Mouse (Mus musculus): ENCODE results near the gene Stk32c. TPM values are rescaled to one million over a fixed set of nuclear protein-coding genes. Genes with fewer than 3 reads are reported as not detected.

Stk32c gene
- polyA plus RNA-seq, 1 experiment from 2014 or later: 0.11 TPM

GRCm38 (mm10) chr7:139252566-139252965 lies 39.5 kb upstream of the Stk32c start:
- WGBS: 71% methylated on average over 7 of the region's 7 CpGs
- Histone ChIP-seq H3K4me3 (ENCODE audit: low read depth, low read length) (no peak overlapping the region), H3K36me3 (ENCODE audit: control insufficient read depth, insufficient read depth, low read length) (peaks cover 12% of the 10 kb centered on the region), H3K9ac (ENCODE audit: low read length) (peak overlapping the region; percentile 53; the same call in 1 of the 2 replicates), H3K27ac (replicated peaks) (peak overlapping the region; percentile 95), H3K4me1 (replicated peaks; ENCODE audit: control insufficient read depth, insufficient read depth) (peaks cover 39% of the 10 kb centered on the region), H3K27me3 (ENCODE audit: control insufficient read depth, insufficient read depth, low read length) (no peaks in the 10 kb centered on the region), H3K9me3 (ENCODE audit: control insufficient read depth, low read length) (no peaks in the 10 kb centered on the region), H3K4me2 (replicated peaks; ENCODE audit: low read depth) (peak overlapping the region; percentile 8; the same call in 1 of the 2 replicates)
- TF ChIP-seq EP300 (optimal IDR thresholded peaks at IDR 0.05): no peak
- TF ChIP-seq CTCF (IDR thresholded peaks at IDR 0.05; ENCODE audit: low read depth): no peak
- DNase-seq (ENCODE audit: low spot score) (no peak), ATAC-seq (ENCODE audit: low FRiP score, low TSS enrichment) (no peak)

GRCm38 (mm10) chr7:139251881-139252301 lies 38.8 kb upstream of the Stk32c start:
- Histone ChIP-seq H3K27me3 (ENCODE audit: control insufficient read depth, insufficient read depth, low read length) (no peaks in the 10 kb centered on the region), H3K4me2 (replicated peaks; ENCODE audit: low read depth) (peak overlapping the region; percentile 8; the same call in 1 of the 2 replicates), H3K9ac (ENCODE audit: low read length) (peak overlapping the region; percentile 27; the same call in 1 of the 2 replicates), H3K36me3 (ENCODE audit: control insufficient read depth, insufficient read depth, low read length) (peaks cover 12% of the 10 kb centered on the region), H3K27ac (replicated peaks) (peak overlapping the region; percentile 95), H3K4me1 (replicated peaks; ENCODE audit: control insufficient read depth, insufficient read depth) (peaks cover 45% of the 10 kb centered on the region), H3K4me3 (ENCODE audit: low read depth, low read length) (no peak overlapping the region), H3K9me3 (ENCODE audit: control insufficient read depth, low read length) (no peaks in the 10 kb centered on the region)
- TF ChIP-seq CTCF (IDR thresholded peaks at IDR 0.05; ENCODE audit: low read depth): no peak
- TF ChIP-seq EP300 (optimal IDR thresholded peaks at IDR 0.05): no peak
- ATAC-seq (ENCODE audit: low FRiP score, low TSS enrichment): peak; percentile 67
- WGBS: 21% methylated on average over 5 of the region's 5 CpGs
- peak; percentile 84 for DNase-seq (ENCODE audit: low spot score)

DNA sequence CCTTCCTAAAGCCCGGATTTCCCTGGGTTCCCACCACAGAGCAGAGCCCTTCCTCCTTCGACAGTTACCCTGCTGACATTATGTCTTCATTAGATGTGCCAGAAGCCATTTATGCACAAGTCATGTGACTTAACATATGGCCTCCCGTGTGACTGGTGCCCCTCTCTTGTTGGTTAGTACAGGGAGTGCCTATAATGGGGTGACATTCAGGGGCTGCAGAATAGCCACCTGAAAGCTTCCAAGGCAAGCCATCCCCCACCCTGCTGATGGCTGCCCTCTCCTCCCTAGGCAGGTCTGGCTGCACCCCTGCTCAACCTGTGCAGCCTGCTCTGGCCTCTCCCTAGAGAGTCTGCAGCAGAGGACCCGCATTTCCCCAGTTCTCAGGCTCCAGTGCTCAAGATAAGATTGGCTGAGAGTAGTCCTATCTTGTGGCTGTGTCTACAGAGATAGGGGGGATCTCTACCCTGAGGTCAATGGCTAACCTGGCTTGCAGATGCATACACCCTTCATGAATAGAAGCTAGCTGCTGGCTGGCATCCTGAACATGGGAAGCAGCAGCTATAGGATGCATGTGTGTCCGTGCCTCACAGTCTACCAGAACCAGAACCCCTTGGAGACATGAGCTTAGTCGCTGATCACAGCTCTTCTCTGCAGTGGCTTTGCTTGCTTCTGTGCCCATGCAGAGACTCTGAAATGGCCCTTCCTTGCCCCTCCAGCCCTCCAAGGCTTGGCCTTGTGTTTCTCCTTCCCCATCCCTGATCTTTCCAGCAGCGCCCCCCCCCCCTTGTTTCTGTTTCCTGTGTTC lies 36.5 kb upstream of the Stk32c start:
- H3K36me3 ChIP-seq (ENCODE audit: control insufficient read depth, insufficient read depth, low read length): peaks cover 4% of the 10 kb centered on the region; the same call in 1 of the 2 replicates
- ATAC-seq (ENCODE audit: low FRiP score, low TSS enrichment): no peak
- no peak for DNase-seq (ENCODE audit: low spot score)
- no peak for TF ChIP-seq CTCF (IDR thresholded peaks at IDR 0.05; ENCODE audit: low read depth)
- peaks cover 51% of the 10 kb centered on the region for H3K4me1 ChIP-seq (replicated peaks; ENCODE audit: control insufficient read depth, insufficient read depth)
- 28% methylated on average over 7 of the region's 7 CpGs for WGBS
- no peaks in the 10 kb centered on the region for H3K9me3 ChIP-seq (ENCODE audit: control insufficient read depth, low read length)
- peak overlapping the region; percentile 95 for H3K27ac ChIP-seq (replicated peaks)
- peak overlapping the region; percentile 86 for H3K4me2 ChIP-seq (replicated peaks; ENCODE audit: low read depth)
- H3K4me3 ChIP-seq (ENCODE audit: low read depth, low read length): peak overlapping the region; percentile 69
- peak overlapping the region; percentile 89 for H3K9ac ChIP-seq (ENCODE audit: low read length)
- H3K27me3 ChIP-seq (ENCODE audit: control insufficient read depth, insufficient read depth, low read length): no peaks in the 10 kb centered on the region

GRCm38 (mm10) chr7:139248615-139249405 lies 35.7 kb upstream of the Stk32c start:
- Histone ChIP-seq H3K9ac (ENCODE audit: low read length) (peak overlapping the region; percentile 89), H3K9me3 (ENCODE audit: control insufficient read depth, low read length) (no peaks in the 10 kb centered on the region), H3K36me3 (ENCODE audit: control insufficient read depth, insufficient read depth, low read length) (peaks cover 3% of the 10 kb centered on the region; the same call in 1 of the 2 replicates), H3K4me3 (ENCODE audit: low read depth, low read length) (peak overlapping the region; percentile 69), H3K4me1 (replicated peaks; ENCODE audit: control insufficient read depth, insufficient read depth) (peaks cover 50% of the 10 kb centered on the region), H3K27ac (replicated peaks) (peak overlapping the region; percentile 95), H3K27me3 (ENCODE audit: control insufficient read depth, insufficient read depth, low read length) (no peaks in the 10 kb centered on the region), H3K4me2 (replicated peaks; ENCODE audit: low read depth) (peak overlapping the region; percentile 86)
- DNase-seq (ENCODE audit: low spot score): peak; percentile 50
- TF ChIP-seq EP300 (optimal IDR thresholded peaks at IDR 0.05): no peak
- no peak for TF ChIP-seq CTCF (IDR thresholded peaks at IDR 0.05; ENCODE audit: low read depth)
- WGBS: 3% methylated on average over 44 of the region's 45 CpGs
- ATAC-seq (ENCODE audit: low FRiP score, low TSS enrichment): no peak

GRCm38 (mm10) chr7:139247881-139248614 lies 34.9 kb upstream of the Stk32c start, which contains the start of gene Pwwp2b:
Gene Pwwp2b (plus strand): TSS chr7:139248482.
- under 1% methylated on average over 41 of the region's 72 CpGs for WGBS
- Histone ChIP-seq H3K9ac (ENCODE audit: low read length) (peak within 1 kb of the TSS; percentile 89), H3K27ac (replicated peaks) (peak within 1 kb of the TSS; percentile 95), H3K27me3 (ENCODE audit: control insufficient read depth, insufficient read depth, low read length) (no peaks in the 10 kb centered on the region), H3K4me1 (replicated peaks; ENCODE audit: control insufficient read depth, insufficient read depth) (peaks cover 43% of the 10 kb centered on the region), H3K9me3 (ENCODE audit: control insufficient read depth, low read length) (no peaks in the 10 kb centered on the region), H3K4me2 (replicated peaks; ENCODE audit: low read depth) (peak within 1 kb of the TSS; percentile 86), H3K36me3 (ENCODE audit: control insufficient read depth, insufficient read depth, low read length) (0 out of 2 replicates have a peak, but pooled peaks cover 2% of the 10 kb centered on the region), H3K4me3 (ENCODE audit: low read depth, low read length) (peak within 1 kb of the TSS; percentile 69)
- DNase-seq (ENCODE audit: low spot score) (peak; percentile 90), ATAC-seq (ENCODE audit: low FRiP score, low TSS enrichment) (peak; percentile 80)
- TF ChIP-seq EP300 (optimal IDR thresholded peaks at IDR 0.05) (peak; percentile 65), CTCF (IDR thresholded peaks at IDR 0.05; ENCODE audit: low read depth) (no peak)
